Mouse (Mus musculus) effector memory CD4-positive, alpha-beta T cell, adult 5 months (primary cell): Measurements from ENCODE around the gene Slc25a22. TPM values are rescaled to one million over a fixed set of nuclear protein-coding genes. Genes with fewer than 3 reads are reported as not detected.

Experiments
- polyA plus RNA-seq: library from polyadenylated mRNA; unstranded; fragments of 100-300 nt; shearing (Covaris generic); gene quantifications from one replicate; pipeline ENCODE4 v1.2.1, GENCODE M21; 2017

Slc25a22 gene
- 50.9 TPM for polyA plus RNA-seq

GRCm38 (mm10) chr7:141437178-141438120, at the start of gene Slc25a22:
Gene Slc25a22, minus strand, starts transcription at chr7:141437892.

DNA sequence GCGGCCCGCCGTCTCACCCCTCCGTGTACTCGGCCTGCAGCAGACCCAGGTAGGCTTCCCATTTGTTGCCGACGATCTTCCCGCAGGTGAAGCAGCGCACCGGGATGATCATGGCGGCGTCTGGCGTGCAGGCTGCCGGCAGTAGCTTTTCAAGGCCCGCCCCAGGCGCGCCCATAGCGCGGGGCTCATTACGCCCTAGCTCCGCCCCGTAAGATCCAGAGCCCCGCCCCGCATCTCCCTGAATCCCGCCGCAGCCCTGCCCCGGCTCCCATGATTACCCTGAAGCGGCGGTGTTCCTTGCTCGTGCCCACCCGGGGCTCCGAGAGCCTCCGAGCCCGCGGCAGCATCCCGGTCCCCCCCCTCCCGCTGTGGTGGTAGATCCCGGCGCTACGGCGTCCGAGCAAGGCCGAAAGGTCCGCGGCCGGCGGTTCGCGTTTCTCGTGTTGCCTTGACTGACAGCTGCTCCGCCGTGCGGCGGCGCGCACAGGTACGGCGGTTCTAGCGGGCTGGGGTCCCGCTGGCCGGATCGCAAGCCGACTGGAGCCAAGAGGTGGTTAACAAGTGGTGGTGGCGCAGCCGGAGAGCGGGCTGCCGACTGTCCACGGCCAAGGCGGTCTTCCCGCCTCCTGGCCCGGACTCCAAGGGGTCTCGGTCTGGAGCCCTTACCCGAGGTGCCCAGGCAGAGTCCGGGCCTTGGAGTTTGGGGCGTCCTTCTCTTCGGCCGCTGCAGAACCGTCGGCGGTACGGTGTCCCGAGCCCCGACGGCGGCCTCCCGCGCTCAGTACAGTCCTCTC, 37.5 kb upstream of the Slc25a22 start, which contains the start of the genes Polr2l and Tspan4:
TSS of gene Polr2l (minus strand) at position 122 of the 794 bp plus-strand sequence.
TSS of gene Tspan4 (plus strand) at position 230 of the 794 bp plus-strand sequence.

GRCm38 (mm10) chr7:141467230-141468030, 29.7 kb upstream of the Slc25a22 start, which contains the start of gene Cd151:
Gene Cd151, plus strand, starts transcription at chr7:141467392.

GRCm38 (mm10) chr7:141460391-141461113, 22.9 kb upstream of the Slc25a22 start, which contains the start of gene Cracr2b:
Gene Cracr2b, plus strand, starts transcription at chr7:141461094.

GRCm38 (mm10) chr7:141454967-141455551, 17.4 kb upstream of the Slc25a22 start, which contains the start of gene Pnpla2:
Gene Pnpla2, plus strand, starts transcription at chr7:141455198.

DNA sequence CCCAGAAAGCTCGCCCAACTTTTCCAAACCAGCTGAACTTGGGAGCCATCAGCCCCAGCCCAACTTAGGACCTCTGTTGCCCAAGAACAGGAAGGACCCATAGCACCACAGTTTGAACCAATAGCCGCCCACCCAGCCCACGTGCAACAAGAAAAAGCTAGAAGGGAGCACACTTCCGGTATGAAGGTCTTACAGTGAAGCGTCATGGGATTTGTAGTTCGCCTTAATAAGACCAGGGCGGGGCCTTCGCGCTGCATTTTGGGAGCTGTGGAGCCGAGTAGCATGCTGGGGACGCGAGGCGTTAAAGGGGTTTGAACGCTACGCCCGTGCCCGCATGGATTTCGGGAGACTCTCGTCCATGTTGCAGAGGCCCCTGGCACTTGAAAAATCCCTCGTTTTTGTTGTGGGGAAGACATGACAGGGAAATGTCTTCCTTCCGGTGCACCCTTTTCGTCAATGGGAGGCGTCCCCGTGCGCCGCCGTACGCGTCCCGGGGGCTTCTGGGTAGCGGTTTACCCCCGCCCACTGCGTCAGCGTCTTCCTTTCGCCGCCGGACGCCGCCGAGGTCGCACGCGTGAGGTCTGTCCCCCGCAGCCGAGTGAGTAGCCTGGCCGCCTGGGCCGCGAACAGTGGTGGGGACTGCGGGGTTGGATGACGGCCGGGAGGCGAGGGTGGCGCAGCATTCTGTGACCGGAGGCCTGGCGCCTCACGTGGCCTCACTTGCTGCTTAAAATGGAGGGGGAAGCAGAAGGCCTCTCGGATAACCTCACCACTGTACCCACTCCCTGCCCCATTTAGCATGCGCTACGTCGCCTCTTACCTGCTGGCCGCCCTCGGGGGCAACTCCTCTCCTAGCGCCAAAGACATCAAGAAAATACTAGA, 9.7 kb upstream of the Slc25a22 start, which contains the start of gene Rplp2:
TSS of gene Rplp2 (plus strand) at position 261 of the 882 bp plus-strand sequence.

DNA sequence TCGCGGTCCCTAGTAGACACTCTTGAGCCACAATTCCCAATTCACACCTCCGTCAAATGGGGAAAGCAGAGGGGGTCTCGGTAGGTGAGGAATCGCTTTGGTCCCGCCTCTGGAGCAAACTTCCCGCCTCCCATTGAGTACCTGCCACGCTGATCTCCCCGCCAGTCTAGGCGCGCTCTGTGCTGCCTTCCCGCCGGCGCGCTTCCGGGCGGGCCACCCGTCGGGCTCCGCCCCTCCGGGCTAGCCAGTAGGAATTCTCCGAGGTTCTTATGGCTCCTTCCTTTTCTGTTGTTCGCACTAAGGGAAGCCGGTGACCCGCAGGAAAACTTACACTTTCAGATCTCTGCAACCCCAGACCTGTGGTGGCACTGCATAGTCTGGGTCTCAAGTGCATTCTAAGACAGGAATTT, 6.1 kb upstream of the Slc25a22 start, which contains the start of gene Pidd1:
TSS of gene Pidd1 (minus strand) at position 198 of the 410 bp plus-strand sequence.

GRCm38 (mm10) chr7:141429310-141429709, 8.4 kb downstream of the Slc25a22 start, which contains the start of gene Cend1:
Gene Cend1, minus strand, starts transcription at chr7:141429491.

DNA sequence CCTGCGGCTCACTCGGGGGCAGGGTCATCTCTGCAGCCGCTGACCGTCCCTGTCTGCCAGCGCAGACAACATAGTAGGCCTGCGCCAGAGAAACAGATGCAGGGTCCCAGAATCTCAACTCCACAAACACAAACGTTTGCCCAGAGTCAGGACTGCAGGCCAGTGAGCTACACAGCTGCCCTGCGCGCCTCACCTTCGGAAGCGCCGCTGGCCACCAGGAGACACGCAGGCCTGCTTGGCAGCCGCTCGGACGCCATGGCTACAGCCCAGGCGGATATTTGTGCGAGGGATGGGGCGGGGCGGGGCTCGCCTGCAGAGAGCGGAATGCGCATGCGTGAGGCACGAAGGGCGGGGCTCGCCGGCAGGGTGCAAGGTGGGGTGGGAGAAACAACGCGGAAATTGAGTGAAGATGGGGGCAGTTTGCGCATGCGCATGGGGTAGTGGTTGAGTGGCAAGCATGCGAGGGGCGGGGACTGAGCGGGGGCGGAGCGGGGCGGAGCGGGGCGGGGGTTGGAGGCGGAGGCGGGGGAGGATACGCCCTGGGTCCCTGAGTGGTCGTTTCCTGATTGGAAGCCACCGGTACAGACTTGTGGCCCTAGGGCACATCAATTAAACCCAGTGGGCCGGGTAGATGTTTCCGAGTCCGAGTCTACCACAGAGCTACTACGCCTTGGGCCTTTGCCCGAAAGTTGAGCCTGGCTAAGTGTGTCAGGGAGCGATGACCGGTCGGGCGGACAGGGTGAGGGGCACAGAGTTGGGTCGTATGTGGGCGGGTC, 23.7 kb downstream of the Slc25a22 start, which contains the start of gene Gatd1:
TSS of gene Gatd1 (minus strand) at position 328 of the 776 bp plus-strand sequence.

DNA sequence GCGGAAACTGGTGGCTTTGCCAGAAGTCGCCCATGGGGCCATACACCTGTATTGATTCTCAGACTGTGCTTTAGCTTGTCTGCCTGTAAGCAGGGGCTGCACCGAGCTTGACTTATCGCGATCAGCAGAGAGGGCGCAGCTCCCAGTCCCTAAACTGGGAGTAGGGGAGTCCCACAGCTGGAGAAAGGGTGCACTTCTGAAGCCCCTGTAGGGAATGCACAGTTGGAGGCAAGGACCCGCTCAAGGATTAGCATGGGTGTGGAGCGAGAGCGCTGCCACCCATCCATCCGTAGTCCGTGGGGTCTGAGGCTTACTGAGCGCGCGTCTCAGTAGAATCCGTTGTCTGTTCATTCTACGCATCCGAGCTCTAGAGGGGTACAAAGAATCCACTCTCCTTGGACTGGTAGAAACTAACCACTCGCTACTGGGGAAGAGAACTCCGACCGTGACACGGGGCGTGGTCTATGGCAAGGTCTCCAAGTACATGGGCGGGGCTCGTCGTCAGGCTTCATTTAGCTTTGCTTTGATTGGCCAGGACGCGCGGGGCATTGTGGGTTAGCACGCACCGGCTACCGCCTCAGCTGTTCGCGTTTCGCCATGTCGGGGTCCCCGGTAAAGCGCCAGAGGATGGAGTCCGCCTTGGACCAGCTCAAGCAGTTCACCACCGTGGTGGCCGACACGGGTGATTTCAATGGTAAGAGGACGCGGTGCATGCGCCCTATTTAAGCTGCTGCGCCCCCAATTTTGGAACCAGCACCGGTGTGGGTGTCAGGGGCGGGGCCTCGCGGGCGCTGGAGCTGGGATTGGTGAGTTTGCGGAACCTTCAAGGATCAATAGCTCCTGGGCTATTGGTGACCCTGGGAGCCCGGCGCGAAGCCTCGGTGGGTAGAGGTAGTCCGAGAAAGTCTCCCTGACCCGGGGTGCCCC, 45.8 kb downstream of the Slc25a22 start, which contains the start of gene Taldo1:
TSS of gene Taldo1 (plus strand) at position 575 of the 927 bp plus-strand sequence.

Other genes starting within 250 kb of the Slc25a22 start
- 22.4 TPM for gene Hras, start 243.9 kb downstream of the Slc25a22 start, polyA plus RNA-seq
- gene Lrrc56, start 243.7 kb downstream of the Slc25a22 start, polyA plus RNA-seq = 1.9 TPM
- 12.7 TPM for gene Lmntd2, start 223.8 kb downstream of the Slc25a22 start, polyA plus RNA-seq
- gene Rassf7, start 222.0 kb downstream of the Slc25a22 start, polyA plus RNA-seq = 7.9 TPM
- gene Phrf1, start 209.1 kb downstream of the Slc25a22 start, polyA plus RNA-seq = 81.8 TPM
- gene Irf7, start 171.4 kb downstream of the Slc25a22 start, polyA plus RNA-seq = 210 TPM
- not detected for gene Cdhr5, start 161.1 kb downstream of the Slc25a22 start, polyA plus RNA-seq
- not detected for gene Sct, start 158.8 kb downstream of the Slc25a22 start, polyA plus RNA-seq
- gene Drd4, start 145.9 kb downstream of the Slc25a22 start, polyA plus RNA-seq = not detected
- 52.5 TPM for gene Deaf1, start 110.2 kb downstream of the Slc25a22 start, polyA plus RNA-seq
- gene Tmem80, start 110.2 kb downstream of the Slc25a22 start, polyA plus RNA-seq = 21.2 TPM
- gene Eps8l2, start 99.0 kb downstream of the Slc25a22 start, polyA plus RNA-seq = not detected
- gene Taldo1, start 45.7 kb downstream of the Slc25a22 start, polyA plus RNA-seq = 199 TPM
- gene Gatd1, start 23.8 kb downstream of the Slc25a22 start, polyA plus RNA-seq = 24.6 TPM
- gene Cend1, start 8.4 kb downstream of the Slc25a22 start, polyA plus RNA-seq = not detected
- gene Pidd1, start 6.1 kb upstream of the Slc25a22 start, polyA plus RNA-seq = 3.6 TPM
- gene Rplp2, start 9.5 kb upstream of the Slc25a22 start, polyA plus RNA-seq = 1,923 TPM
- gene Pnpla2, start 17.3 kb upstream of the Slc25a22 start, polyA plus RNA-seq = 131 TPM
- gene Cracr2b, start 23.2 kb upstream of the Slc25a22 start, polyA plus RNA-seq = 0.66 TPM
- 2.5 TPM for gene Cd151, start 29.5 kb upstream of the Slc25a22 start, polyA plus RNA-seq
- gene Polr2l, start 37.2 kb upstream of the Slc25a22 start, polyA plus RNA-seq = 21.1 TPM
- 0.44 TPM for gene Tspan4, start 37.3 kb upstream of the Slc25a22 start, polyA plus RNA-seq
- gene Chid1, start 102.0 kb upstream of the Slc25a22 start, polyA plus RNA-seq = 11.3 TPM
- 47.9 TPM for gene Ap2a2, start 124.3 kb upstream of the Slc25a22 start, polyA plus RNA-seq
- gene Muc6, start 217.4 kb upstream of the Slc25a22 start, polyA plus RNA-seq = 0.27 TPM